In the genomic region with DNA sequence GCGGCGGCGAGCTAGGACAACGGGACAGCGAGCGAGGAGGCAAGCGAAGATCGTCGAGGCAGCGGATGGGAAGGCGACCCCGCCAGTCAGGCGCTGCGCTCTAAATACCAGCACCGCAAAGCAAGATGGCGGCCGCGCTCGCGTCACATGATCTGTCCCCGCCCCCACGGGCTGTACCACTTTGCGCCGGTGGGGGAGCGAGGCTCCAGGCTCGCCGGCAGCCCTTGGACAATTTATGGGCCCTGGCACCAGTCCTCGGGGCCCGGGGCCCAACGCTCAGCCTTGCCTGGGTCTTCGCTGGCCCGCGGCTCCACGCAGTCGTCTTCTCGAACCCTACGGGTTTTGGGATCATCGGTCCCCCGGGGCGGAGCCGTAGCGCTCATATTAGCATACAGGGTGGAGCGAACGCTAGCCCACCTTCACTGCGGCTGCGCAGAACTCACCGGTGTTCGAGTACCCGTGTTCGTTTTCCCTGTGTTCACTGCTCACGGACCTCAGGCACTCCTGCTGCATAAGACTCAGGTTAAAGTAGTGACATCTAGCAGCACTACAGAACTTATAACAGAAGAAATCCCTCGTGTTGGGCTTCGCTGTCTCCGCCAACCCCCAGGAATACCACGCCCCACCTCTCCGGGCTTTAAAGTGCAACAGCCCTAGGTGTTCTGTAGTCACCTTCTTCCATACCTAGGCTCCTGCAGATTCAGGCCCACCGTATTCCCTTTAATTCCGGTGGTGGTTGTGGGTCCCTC, we compare ENCODE assay signal across 8 mouse cellular contexts. TPM values are rescaled to one million over a fixed set of nuclear protein-coding genes. Genes with fewer than 3 reads are reported as not detected.
DNase-seq lines count a peak whose midpoint lies in the region; ATAC-seq lines count a peak whose summit lies in the region.

A gene (minus strand): TSS at position 386 of the 749 bp plus-strand sequence.

- peak within 1 kb of the TSS; percentile 87 for H3K4me3 ChIP-seq in hindbrain, embryonic 11.5 days (ENCODE audit: low read depth, low read length)

- WGBS in hindbrain, embryonic 11.5 days: under 1% methylated on average over 58 of the region's 58 CpGs

- H3K9ac ChIP-seq in hindbrain, embryonic 11.5 days (ENCODE audit: low read depth, low read length): peak within 1 kb of the TSS; percentile 88

- no peaks in the 10 kb centered on the region for H3K36me3 ChIP-seq in hindbrain, embryonic 11.5 days (ENCODE audit: control insufficient read depth, insufficient read depth, low read length)

- ATAC-seq in hindbrain, embryonic 11.5 days (ENCODE audit: low FRiP score): peak; percentile 91

- H3K27me3 ChIP-seq in hindbrain, embryonic 11.5 days (ENCODE audit: control insufficient read depth, insufficient read depth, low read length): no peaks in the 10 kb centered on the region

- H3K4me2 ChIP-seq in hindbrain, embryonic 11.5 days (replicated peaks; ENCODE audit: low read depth, low read length): peak within 1 kb of the TSS; percentile 56

- H3K27ac ChIP-seq in hindbrain, embryonic 11.5 days (ENCODE audit: low read depth, low read length): peak within 1 kb of the TSS; percentile 94

- peak; percentile 96 for DNase-seq in MN1 (ENCODE audit: low spot score)
- peak; percentile 98 for DNase-seq in cerebellum, adult 9-10 months
- peak; percentile 92 to 97 for DNase-seq in frontal cortex, adult 2 months (ENCODE audit: extremely low spot score in 1 of 2, low spot score in 1 of 2)
- peak; percentile 96 for DNase-seq in hindbrain, embryonic 11.5 days (ENCODE audit: low spot score)
- peak; percentile 96 to 97 for DNase-seq in layer of hippocampus, postnatal 10 days (ENCODE audit: low spot score in 2 of 2)
- DNase-seq in lung, postnatal 10 days: peak; percentile 96
- DNase-seq in ovary, postnatal 36 days (ENCODE audit: low spot score): peak; percentile 92
- peak; percentile 95 for DNase-seq in thymus, postnatal 25 days

- peaks cover 7% of the 10 kb centered on the region; the same call in 1 of the 2 replicates for H3K4me1 ChIP-seq in hindbrain, embryonic 11.5 days (replicated peaks; ENCODE audit: control insufficient read depth, insufficient read depth, low read length)

- no peaks in the 10 kb centered on the region for H3K9me3 ChIP-seq in hindbrain, embryonic 11.5 days (ENCODE audit: control insufficient read depth, low read length)

RNA-seq across cellular contexts. Expression of the gene that starts here (rescaled TPM):
- polyA plus RNA-seq in frontal cortex, adult 2 months (2012; rRNA removed): 2,732 and 2,987 TPM in 2 replicates
- 499 and 514 TPM in 2 replicates for polyA plus RNA-seq in hindbrain, embryonic 11.5 days (2014; fragmentation: Nextera tagmentation; extraction: Ambion mirVana)
- total RNA-seq in layer of hippocampus, postnatal 10 days (2021): 1,000 to 10,000 TPM; 1,281 to 1,362 TPM

Comparison
In these comparisons a context has a peak if more than half of its experiments do, and no peak if none do; other contexts are left out.
1. Peak in every context shown above with its lines: DNase-seq, ATAC-seq, H3K4me3 ChIP-seq and H3K27ac ChIP-seq.